Mouse (Mus musculus): ENCODE data around the gene Dlg4.

GRCm38 (mm10) chr11:70079175-70079574 is 62.4 kb downstream of the Dlg4 start:
- no peak for TF ChIP-seq CTCF (IDR thresholded peaks at IDR 0.05; ENCODE audit: low read depth, low read length)
- TF ChIP-seq POLR2A (IDR thresholded peaks at IDR 0.05; ENCODE audit: extremely low read depth, insufficient read depth, low read length): no peak

Measured in liver, adult 2 months (tissue).